Mouse (Mus musculus): Measurements from ENCODE around the gene Afp. TPM values are rescaled to one million over a fixed set of nuclear protein-coding genes. Genes with fewer than 3 reads are reported as not detected.

Afp gene
- polyA plus RNA-seq, 1 experiment from 2014 or later, result 1.1 TPM

Other genes starting within 250 kb of the Afp start
- 26.2 and 26.5 TPM in 2 replicates for gene Ankrd17, start 124.2 kb upstream of the Afp start, polyA plus RNA-seq (2014; fragmentation: Nextera tagmentation; extraction: Ambion mirVana)
- gene Gm9958, start 123.5 kb upstream of the Afp start, polyA plus RNA-seq (2014; fragmentation: Nextera tagmentation; extraction: Ambion mirVana), result 3.1 and 3.5 TPM in 2 replicates
- gene Alb, start 29.8 kb upstream of the Afp start, polyA plus RNA-seq (2014; fragmentation: Nextera tagmentation; extraction: Ambion mirVana), result 0.38 and 1.1 TPM in 2 replicates
- not detected in 2 replicates for gene Afm, start 28.2 kb downstream of the Afp start, polyA plus RNA-seq (2014; fragmentation: Nextera tagmentation; extraction: Ambion mirVana)
- gene 5830473C10Rik, start 70.4 kb downstream of the Afp start, polyA plus RNA-seq (2014; fragmentation: Nextera tagmentation; extraction: Ambion mirVana), result not detected in 2 replicates
- gene Rassf6, start 149.9 kb downstream of the Afp start, polyA plus RNA-seq (2014; fragmentation: Nextera tagmentation; extraction: Ambion mirVana), result 0.27 and 0.55 TPM in 2 replicates